Mouse (Mus musculus): Measurements from ENCODE around the gene Cfap61.

The Cfap61 gene

GRCm38 (mm10) chr2:146083326-146083871 lies 148.8 kb downstream of the Cfap61 start:
- no peak for DNase-seq (ENCODE audit: low spot score)

GRCm38 (mm10) chr2:146087411-146087810 lies 152.8 kb downstream of the Cfap61 start:
- DNase-seq (ENCODE audit: low spot score) = no peak

GRCm38 (mm10) chr2:146089157-146089692 lies 154.6 kb downstream of the Cfap61 start:
- no peak for DNase-seq (ENCODE audit: low spot score)

DNA sequence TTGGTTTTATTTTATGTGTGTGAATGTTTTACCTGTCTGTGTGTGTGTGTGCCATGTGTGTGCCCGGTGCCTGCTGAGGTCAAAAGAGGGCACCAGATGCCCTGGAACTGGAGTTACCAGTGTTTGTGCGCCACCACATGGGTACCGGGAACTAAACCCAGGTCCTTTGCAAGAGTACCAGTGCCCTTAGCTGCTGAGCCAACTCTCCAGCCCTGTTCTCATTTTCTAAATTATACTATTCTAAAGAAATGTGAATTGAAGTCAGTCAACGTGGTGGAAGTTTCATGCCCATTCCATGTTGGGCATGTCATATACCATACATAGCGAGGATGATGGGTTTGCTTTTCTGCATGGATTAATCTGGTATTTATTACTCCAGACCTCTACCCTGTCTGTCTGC lies 162.9 kb downstream of the Cfap61 start:
- no peak for DNase-seq (ENCODE audit: low spot score)

DNA sequence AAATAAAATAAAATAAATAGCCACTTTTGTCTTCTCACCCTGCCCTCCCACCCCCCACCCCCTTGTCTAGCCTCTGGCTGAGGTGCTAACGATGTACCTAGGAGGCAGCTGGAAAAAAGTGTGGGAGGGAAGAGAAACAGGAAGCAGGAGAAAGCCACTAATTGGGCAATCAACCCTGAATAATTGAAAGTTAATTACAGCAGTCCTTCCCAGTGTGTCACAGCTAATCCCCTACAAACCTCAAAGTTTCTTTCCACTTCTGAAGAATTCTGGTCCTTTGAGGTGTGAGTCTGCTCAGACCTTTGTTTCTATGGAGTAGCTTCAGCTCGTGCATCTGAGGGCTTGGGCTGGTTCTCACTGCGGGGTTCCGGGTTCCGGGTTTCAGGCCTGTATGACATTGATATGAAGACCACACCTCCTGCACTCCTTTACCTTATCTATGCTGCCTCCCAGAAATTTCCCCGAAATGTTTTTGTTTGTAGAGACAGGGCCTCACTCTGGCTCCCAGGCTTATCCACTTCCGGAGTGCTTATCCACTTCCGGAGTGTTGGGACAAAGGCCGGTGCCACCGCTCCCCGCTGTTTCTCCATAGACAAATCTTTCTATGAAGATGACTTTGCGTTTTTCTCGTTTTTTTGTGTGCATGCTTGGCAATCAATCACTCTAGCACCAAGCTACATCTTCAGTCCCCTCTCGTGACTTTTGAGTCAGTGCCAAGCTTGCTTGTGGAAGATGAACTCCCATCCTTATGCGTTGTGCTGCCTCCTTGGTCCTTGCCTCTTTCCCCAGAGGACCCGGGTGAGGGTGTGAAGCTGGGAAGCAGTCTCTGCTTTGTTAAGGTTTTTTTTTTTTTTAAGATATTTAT lies 164.5 kb downstream of the Cfap61 start:
- DNase-seq (ENCODE audit: low spot score) = no peak

- DNase-seq (ENCODE audit: low spot score) = no peak
Measured at GRCm38 (mm10) chr2:146099838-146100237, 165.3 kb downstream of the Cfap61 start.

DNA sequence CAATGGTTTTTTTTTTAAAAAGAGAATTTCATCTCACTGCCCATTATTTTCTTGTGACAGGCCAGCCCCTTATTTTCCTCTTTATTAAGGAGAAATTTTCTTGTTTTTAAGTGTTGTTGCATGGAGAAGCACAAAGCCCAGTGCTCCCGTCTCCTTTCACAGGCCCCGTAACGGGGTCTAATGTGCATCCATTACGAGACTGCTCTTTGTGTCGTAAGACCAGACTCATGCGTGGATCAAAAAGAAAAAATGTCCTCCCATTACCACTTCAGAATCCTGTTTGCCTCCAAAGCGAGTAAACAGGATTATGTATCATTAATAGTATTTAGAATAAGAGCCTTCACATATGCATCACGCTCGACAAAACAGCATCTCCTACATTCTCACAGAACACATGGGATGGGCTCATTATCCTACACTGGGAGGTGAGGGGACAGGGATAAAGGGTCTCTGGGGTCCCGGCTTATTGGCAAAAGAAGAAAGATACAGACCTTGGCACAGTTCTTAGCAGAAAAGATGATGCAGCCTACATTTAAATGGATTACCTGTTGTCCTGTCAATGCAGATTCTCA lies 166.0 kb downstream of the Cfap61 start:
- no peak for DNase-seq (ENCODE audit: low spot score)

DNA sequence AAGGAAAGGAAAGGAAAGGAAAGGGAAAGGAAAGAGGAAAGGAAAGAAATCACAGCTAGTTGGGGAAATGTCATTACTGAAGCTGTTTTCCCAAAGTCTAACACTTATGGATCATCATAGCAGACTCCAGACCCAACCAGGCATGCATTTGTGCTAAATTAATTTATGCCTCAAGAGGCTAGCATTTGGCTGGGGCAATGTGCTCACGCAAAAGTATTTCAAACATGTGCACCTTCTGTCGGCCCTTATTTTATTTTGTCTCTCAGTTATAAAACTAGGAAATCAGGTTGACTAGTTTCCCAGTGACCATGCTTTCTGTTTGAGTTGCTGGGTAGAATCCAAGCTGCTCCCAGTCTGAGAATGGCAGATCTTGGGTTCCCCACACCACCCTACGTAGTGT lies 168.0 kb downstream of the Cfap61 start:
- DNase-seq (ENCODE audit: low spot score) = no peak

- DNase-seq (ENCODE audit: low spot score) = no peak
Measured at GRCm38 (mm10) chr2:146105341-146105740, 170.8 kb downstream of the Cfap61 start.

DNA sequence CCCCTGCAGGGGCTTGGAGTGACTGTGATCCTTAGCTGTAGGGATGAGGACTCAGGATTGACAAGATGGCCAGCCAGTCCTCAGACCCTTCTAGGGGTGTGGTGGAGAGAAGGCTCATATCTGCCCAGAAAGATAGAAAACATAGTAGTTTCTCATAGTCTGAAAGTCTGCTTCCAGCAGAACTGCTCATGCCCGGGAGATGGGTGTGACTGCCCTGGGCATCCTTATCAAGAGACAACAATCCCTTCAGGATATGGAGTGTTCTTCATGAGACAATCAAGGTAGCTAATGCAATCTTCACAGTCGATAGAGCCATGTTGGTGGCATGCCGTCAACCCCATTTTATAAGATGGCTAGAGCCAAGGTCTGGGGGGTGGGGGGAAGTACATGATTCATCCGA lies 173.4 kb downstream of the Cfap61 start:
- DNase-seq (ENCODE audit: low spot score) = no peak

DNA sequence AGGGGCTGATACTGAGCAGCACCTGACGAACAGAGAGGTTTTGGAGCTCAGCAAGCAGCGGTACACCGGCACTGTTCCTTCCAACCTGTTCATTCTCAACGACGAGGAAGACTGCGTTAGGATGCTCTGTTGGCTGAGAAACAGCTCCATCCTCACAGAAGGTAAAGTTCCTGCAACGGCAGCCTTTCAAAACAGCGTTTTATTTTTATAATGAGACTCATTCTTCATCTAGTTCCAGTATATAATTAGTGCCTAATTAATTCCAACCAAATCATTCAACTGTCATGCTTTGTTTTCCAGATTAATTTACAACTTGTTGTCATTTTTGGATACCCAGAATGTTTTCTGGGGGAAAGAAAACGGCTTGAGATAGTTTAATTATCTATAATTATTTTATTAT lies 175.3 kb downstream of the Cfap61 start:
- no peak for DNase-seq (ENCODE audit: low spot score)

GRCm38 (mm10) chr2:146116282-146116681 lies 181.7 kb downstream of the Cfap61 start:
- DNase-seq (ENCODE audit: low spot score) = no peak

GRCm38 (mm10) chr2:146116726-146117125 lies 182.1 kb downstream of the Cfap61 start:
- no peak for DNase-seq (ENCODE audit: low spot score)

GRCm38 (mm10) chr2:146117191-146117914 lies 182.8 kb downstream of the Cfap61 start:
- no peak for DNase-seq (ENCODE audit: low spot score)

- DNase-seq (ENCODE audit: low spot score) = no peak
Measured at GRCm38 (mm10) chr2:146117915-146118403, 183.4 kb downstream of the Cfap61 start.

- DNase-seq (ENCODE audit: low spot score) = no peak
Measured at GRCm38 (mm10) chr2:146121551-146121950, 187.0 kb downstream of the Cfap61 start.

DNA sequence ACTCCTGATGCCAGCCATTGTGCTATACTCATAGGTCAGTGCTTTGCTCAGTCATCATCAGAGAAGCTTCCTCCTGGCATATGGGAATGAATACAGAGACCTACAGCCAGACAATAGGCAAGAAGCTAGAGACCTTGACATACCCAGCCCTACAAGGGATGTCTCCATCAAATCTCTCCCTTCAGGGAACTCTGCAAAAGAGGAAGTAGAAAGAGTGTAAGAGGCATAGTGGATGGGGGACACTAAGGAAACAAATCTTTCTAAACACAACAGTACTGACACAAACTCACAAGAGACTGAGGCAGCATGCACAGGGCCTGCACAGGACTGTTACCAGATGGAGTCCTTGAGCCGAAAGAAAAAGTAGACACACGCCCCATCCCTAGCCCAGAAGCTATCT lies 190.5 kb downstream of the Cfap61 start:
- DNase-seq (ENCODE audit: low spot score) = no peak

GRCm38 (mm10) chr2:146128622-146129021 lies 194.0 kb downstream of the Cfap61 start:
- no peak for DNase-seq (ENCODE audit: low spot score)

DNA sequence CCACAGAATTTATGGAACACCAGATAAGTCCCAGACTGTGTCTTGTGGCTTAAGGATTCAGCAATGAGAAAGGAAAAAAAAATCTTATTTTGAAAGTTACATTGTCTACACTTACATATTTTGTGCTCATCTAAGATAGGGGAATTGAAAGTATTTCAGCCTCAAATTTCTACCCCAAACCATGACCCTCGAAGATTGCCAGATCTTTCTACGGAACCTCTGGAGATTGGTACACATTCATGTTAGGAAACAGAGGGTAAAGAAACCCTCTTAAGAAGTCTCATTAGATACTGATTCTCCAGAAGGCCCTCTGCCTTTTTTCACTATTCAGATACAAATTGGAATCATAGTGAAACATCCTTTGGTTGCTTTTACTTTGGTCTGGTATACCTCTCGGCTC lies 195.9 kb downstream of the Cfap61 start:
- no peak for DNase-seq (ENCODE audit: low spot score)

DNA sequence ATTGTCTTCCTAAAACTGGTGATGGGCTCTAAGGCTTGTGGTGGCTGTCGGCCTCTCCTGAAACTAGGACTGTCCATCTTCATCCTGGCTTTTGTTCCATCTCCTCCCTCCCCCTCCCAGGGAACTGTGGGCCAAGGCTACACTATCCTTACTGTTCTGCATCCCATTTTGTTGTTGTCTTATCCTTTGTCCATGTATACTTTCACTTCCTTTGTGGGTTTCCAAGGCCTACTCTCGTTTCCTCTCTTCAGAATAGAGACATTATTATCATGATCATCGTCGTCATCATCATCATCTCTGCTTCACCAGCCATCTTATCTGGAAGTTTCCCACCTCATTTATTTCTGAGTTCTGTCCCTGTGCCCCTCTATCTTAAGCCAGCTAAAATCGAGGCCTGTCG lies 199.7 kb downstream of the Cfap61 start:
- no peak for DNase-seq (ENCODE audit: low spot score)

DNA sequence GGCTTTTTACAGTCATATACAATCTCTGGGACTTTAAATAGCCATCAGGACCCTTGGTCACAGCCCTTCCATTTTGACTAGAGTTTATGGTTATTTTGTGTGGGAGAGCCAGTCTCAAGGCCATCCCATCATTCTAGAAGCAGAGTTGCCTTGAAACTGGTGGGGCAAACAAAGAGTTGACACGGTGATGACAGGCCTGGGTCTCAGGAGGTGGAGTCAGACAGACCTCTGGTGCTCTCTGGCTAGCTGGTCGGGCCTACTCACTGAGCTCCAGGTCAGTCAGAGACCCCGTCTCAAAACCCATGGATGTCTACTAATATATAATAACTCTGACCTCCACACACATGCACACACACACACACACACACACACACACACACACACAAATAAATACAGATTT lies 206.1 kb downstream of the Cfap61 start:
- DNase-seq (ENCODE audit: low spot score) = no peak

DNA sequence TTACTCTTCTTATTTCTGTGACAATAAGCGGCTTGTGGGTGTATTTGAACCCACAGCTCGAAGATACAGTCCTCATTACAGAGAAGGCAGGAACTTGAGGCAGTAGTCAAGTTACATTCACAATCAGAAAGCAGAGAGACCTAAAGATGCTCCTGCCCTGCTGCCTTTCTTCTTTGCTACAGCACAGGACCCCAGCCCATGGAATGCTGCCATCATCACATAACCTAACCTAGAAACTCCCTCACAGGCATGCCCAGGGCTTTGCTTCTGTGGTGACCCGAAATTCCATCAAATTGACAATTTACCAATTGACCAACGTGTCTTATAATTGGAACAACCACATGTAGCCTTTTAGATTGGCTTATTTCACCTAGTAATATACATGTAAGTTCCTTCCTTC lies 212.7 kb downstream of the Cfap61 start:
- DNase-seq (ENCODE audit: low spot score) = no peak
